Mouse (Mus musculus) neural tube, embryonic 13.5 days (tissue): ENCODE results near the gene Ntm. TPM values are rescaled to one million over a fixed set of nuclear protein-coding genes. Genes with fewer than 3 reads are reported as not detected.

Experiments
- ATAC-seq: fragments of 200-750 bp; cut with Nextera tagmentation; 2 replicates; pipeline ENCODE4 v1.8.0; 2017; ENCODE audit warnings: low read depth, mild to moderate bottlenecking, moderate TSS enrichment, moderate library complexity
- H3K27ac ChIP-seq: fragments of 300-500 bp; sonication (generic); replicated peaks from 2 replicates; pipeline ENCODE4 v1.5.1; 2015; ENCODE audit warnings: moderate library complexity, mild to moderate bottlenecking, inconsistent platforms
- H3K27me3 ChIP-seq: fragments of 300-500 bp; sonication (generic); 2 replicates; pipeline ENCODE4 v1.6.1; 2015; ENCODE audit warnings: mild to moderate bottlenecking, inconsistent platforms
- H3K36me3 ChIP-seq: fragments of 300-500 bp; sonication (generic); 2 replicates; pipeline ENCODE4 v1.6.1; 2015; ENCODE audit warnings: mild to moderate bottlenecking, inconsistent platforms
- H3K4me1 ChIP-seq: fragments of 300-500 bp; sonication (generic); replicated peaks from 2 replicates; pipeline ENCODE4 v1.6.1; 2015; ENCODE audit warnings: inconsistent platforms
- H3K4me2 ChIP-seq: fragments of 300-500 bp; sonication (generic); 2 replicates; pipeline ENCODE4 v1.6.1; 2015; ENCODE audit warnings: inconsistent platforms, mild to moderate bottlenecking, moderate library complexity
- H3K4me3 ChIP-seq: fragments of 300-500 bp; sonication (generic); 2 replicates; pipeline ENCODE4 v1.5.1; 2015; ENCODE audit warnings: mild to moderate bottlenecking, inconsistent platforms
- H3K9ac ChIP-seq: fragments of 300-500 bp; sonication (generic); 2 replicates; pipeline ENCODE4 v1.6.1; 2015; ENCODE audit warnings: moderate library complexity, mild to moderate bottlenecking, inconsistent platforms
- H3K9me3 ChIP-seq: fragments of 300-500 bp; sonication (generic); 2 replicates; pipeline ENCODE4 v1.6.1; 2016; ENCODE audit warnings: inconsistent platforms
- WGBS: fragments of 180-500 bp; shearing (Covaris S2); methylation state at CpG from one replicate; pipeline ENCODE4 v1.1.7; 2015; 5-methylcytosine and 5-hydroxymethylcytosine counted together
- polyA plus RNA-seq: library from polyadenylated mRNA; unstranded; fragments of >200 nt; fragmentation: Nextera tagmentation; extraction: Ambion mirVana; gene quantifications from 2 replicates; pipeline ENCODE4 v1.2.1, GENCODE M21; 2015

Gene Ntm
- polyA plus RNA-seq, 1 experiment from 2014 or later, result 150 TPM

- Histone ChIP-seq H3K27me3 (no peaks in the 10 kb centered on the region), H3K36me3 (no peaks in the 10 kb centered on the region), H3K9me3 (no peaks in the 10 kb centered on the region), H3K4me1 (no peaks in the 10 kb centered on the region), H3K4me3 (no peak overlapping the region), H3K9ac (no peak overlapping the region), H3K4me2 (no peak overlapping the region), H3K27ac (no peak overlapping the region)
- 58% methylated on average over 3 of the region's 3 CpGs for WGBS
- no peak for ATAC-seq
Observed at GRCm38 (mm10) chr9:29106771-29107170, 856.2 kb downstream of the Ntm start.

DNA sequence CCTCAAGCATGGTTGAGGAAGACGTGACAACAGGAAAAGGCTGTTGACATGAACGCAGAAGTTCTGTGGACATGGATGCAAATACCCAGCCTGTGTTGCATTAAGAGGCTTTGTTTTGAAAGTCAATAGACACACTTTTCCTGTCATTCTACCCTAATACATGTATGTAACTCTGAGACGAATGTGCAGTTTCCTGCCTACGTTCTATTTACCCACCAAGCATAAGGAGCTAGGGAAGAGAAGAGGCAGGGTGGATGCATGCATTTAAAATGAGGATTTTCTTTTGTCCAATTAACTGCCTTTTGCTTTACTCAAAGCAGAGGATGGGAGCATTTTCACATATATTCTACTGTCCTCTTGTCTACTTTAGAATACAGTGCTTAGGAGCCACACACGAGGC lies 858.5 kb downstream of the Ntm start:
- Histone ChIP-seq H3K36me3 (no peaks in the 10 kb centered on the region), H3K9ac (no peak overlapping the region), H3K9me3 (no peaks in the 10 kb centered on the region), H3K4me1 (no peaks in the 10 kb centered on the region), H3K27me3 (no peaks in the 10 kb centered on the region), H3K27ac (no peak overlapping the region), H3K4me2 (no peak overlapping the region), H3K4me3 (no peak overlapping the region)
- 87% methylated on average over 5 of the region's 5 CpGs for WGBS
- ATAC-seq, result no peak

DNA sequence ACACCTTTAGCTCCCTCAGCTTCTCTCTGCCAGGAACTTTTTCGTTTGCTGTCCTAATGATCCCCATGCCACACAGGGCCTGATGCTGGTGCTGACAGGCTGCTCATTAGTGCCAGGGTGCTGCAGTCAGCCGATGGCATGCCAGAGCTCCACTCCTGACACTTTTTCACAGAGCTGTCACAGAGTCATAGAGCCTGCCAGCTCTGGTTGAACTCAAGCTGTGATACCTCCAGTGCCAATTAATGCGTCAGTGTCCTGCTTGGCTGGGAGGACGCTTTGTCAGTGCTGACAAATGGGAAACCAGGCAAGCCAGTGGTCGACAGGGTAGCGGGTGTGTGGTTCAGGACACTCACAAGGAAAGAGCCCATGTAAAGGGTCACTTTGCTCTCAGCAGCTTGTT lies 858.9 kb downstream of the Ntm start:
- no peaks in the 10 kb centered on the region for H3K9me3 ChIP-seq
- WGBS, result 55% methylated on average over 6 of the region's 6 CpGs
- no peaks in the 10 kb centered on the region for H3K4me1 ChIP-seq
- no peaks in the 10 kb centered on the region for H3K36me3 ChIP-seq
- H3K27me3 ChIP-seq, result no peaks in the 10 kb centered on the region
- no peak overlapping the region for H3K4me3 ChIP-seq
- H3K4me2 ChIP-seq, result no peak overlapping the region
- no peak overlapping the region for H3K27ac ChIP-seq
- no peak overlapping the region for H3K9ac ChIP-seq
- no peak for ATAC-seq

DNA sequence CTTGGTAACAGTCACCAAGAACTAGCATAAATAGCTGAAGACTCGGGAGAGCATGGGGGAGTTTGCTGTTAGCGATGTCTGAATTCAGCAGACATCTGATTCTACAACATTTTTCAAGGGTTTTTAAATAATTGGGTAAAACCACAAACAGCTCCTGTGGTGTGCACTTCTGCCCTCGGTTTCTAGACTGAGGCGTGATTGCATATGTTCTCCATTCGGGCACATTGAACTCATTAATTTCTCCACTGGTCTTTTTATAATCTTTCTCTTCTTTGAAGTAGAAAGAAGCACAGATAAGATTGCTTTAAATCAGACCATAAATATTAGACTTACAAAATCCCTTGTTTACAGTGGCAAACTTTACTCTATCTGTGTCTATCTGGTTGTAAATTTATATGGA lies 862.3 kb downstream of the Ntm start:
- no peaks in the 10 kb centered on the region for H3K4me1 ChIP-seq
- no peak for ATAC-seq
- H3K27ac ChIP-seq, result no peak overlapping the region
- no peak overlapping the region for H3K9ac ChIP-seq
- H3K36me3 ChIP-seq, result no peaks in the 10 kb centered on the region
- 79% methylated on average over 5 of the region's 5 CpGs for WGBS
- H3K4me3 ChIP-seq, result no peak overlapping the region
- no peak overlapping the region for H3K4me2 ChIP-seq
- H3K27me3 ChIP-seq, result no peaks in the 10 kb centered on the region
- H3K9me3 ChIP-seq, result no peaks in the 10 kb centered on the region

- H3K4me1 ChIP-seq, result peaks cover 9% of the 10 kb centered on the region; the same call in 1 of the 2 replicates
- no peak overlapping the region for H3K4me2 ChIP-seq
- no peak overlapping the region for H3K9ac ChIP-seq
- no peak overlapping the region for H3K27ac ChIP-seq
- ATAC-seq, result no peak
- no peak overlapping the region for H3K4me3 ChIP-seq
- no peaks in the 10 kb centered on the region for H3K9me3 ChIP-seq
- H3K27me3 ChIP-seq, result no peaks in the 10 kb centered on the region
- H3K36me3 ChIP-seq, result no peaks in the 10 kb centered on the region
Observed at GRCm38 (mm10) chr9:29092443-29092842, 870.5 kb downstream of the Ntm start.

GRCm38 (mm10) chr9:29088657-29089056 lies 874.3 kb downstream of the Ntm start:
- ATAC-seq, result no peak

DNA sequence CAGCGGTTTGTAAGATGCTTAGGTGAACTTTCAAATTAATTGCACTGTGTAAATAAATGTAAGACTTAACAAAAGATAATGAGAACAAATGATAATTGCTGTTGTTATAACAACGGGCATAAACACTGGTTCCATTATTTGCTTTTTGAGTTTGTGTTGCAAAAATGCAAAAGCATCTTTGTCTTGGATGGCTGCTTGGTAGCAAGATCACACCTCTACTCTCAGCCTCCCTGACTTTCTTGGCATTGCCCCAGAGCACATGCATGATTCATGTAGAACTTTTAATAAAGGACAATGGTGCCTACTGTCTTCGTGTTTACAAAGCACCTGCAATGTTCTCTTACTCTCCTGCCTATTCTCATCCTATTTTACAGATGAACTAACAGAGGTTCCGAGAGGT lies 875.3 kb downstream of the Ntm start:
- H3K4me2 ChIP-seq, result no peak overlapping the region
- H3K36me3 ChIP-seq, result no peaks in the 10 kb centered on the region
- no peak overlapping the region for H3K27ac ChIP-seq
- H3K9me3 ChIP-seq, result no peaks in the 10 kb centered on the region
- no peak for ATAC-seq
- H3K4me3 ChIP-seq, result no peak overlapping the region
- H3K27me3 ChIP-seq, result no peaks in the 10 kb centered on the region
- H3K9ac ChIP-seq, result no peak overlapping the region
- H3K4me1 ChIP-seq, result peaks cover 11% of the 10 kb centered on the region; the same call in 1 of the 2 replicates
- 46% methylated on average over 4 of the region's 4 CpGs for WGBS

More at GRCm38 (mm10) chr9:29088657-29089056, 874.3 kb downstream of the Ntm start:
- no peaks in the 10 kb centered on the region for H3K36me3 ChIP-seq
- H3K9me3 ChIP-seq, result no peaks in the 10 kb centered on the region
- no peak overlapping the region for H3K27ac ChIP-seq
- H3K27me3 ChIP-seq, result no peaks in the 10 kb centered on the region
- H3K4me3 ChIP-seq, result no peak overlapping the region
- H3K4me2 ChIP-seq, result no peak overlapping the region
- H3K9ac ChIP-seq, result no peak overlapping the region
- WGBS, result 57% methylated on average over 5 of the region's 5 CpGs
- peaks cover 11% of the 10 kb centered on the region; the same call in 1 of the 2 replicates for H3K4me1 ChIP-seq

DNA sequence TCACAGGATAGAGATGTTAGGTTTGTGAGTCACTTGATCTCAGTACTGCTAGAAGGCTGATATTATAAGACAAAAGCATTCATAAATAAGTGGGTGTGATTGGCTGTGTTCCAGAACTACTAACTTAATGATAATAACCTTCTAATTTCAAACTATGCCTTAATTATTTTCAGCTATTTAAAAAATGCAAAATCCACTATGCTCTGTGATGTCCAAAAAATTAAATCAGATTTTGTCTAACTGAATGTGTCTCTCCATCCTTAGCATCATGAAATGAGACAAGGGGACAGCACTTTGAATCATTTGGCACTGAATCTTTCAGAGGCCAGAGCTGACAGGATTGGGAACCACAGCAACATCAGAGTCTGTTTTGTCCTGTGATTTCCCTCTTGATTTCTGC lies 875.8 kb downstream of the Ntm start:
- no peak overlapping the region for H3K27ac ChIP-seq
- H3K36me3 ChIP-seq, result no peaks in the 10 kb centered on the region
- H3K9ac ChIP-seq, result no peak overlapping the region
- ATAC-seq, result no peak
- H3K27me3 ChIP-seq, result no peaks in the 10 kb centered on the region
- no peaks in the 10 kb centered on the region for H3K9me3 ChIP-seq
- H3K4me3 ChIP-seq, result no peak overlapping the region
- H3K4me1 ChIP-seq, result peaks cover 11% of the 10 kb centered on the region; the same call in 1 of the 2 replicates
- H3K4me2 ChIP-seq, result no peak overlapping the region

- WGBS, result 66% methylated on average over 5 of the region's 5 CpGs
- peaks cover 28% of the 10 kb centered on the region for H3K4me1 ChIP-seq
- H3K36me3 ChIP-seq, result no peaks in the 10 kb centered on the region
- peak; percentile 62 for ATAC-seq
- H3K9me3 ChIP-seq, result no peaks in the 10 kb centered on the region
- no peak overlapping the region for H3K4me2 ChIP-seq
- H3K9ac ChIP-seq, result no peak overlapping the region
- H3K27ac ChIP-seq, result peak overlapping the region; percentile 33; the same call in 1 of the 2 replicates
- no peak overlapping the region for H3K4me3 ChIP-seq
- no peaks in the 10 kb centered on the region for H3K27me3 ChIP-seq
Observed at GRCm38 (mm10) chr9:29075924-29076577, 886.9 kb downstream of the Ntm start.

DNA sequence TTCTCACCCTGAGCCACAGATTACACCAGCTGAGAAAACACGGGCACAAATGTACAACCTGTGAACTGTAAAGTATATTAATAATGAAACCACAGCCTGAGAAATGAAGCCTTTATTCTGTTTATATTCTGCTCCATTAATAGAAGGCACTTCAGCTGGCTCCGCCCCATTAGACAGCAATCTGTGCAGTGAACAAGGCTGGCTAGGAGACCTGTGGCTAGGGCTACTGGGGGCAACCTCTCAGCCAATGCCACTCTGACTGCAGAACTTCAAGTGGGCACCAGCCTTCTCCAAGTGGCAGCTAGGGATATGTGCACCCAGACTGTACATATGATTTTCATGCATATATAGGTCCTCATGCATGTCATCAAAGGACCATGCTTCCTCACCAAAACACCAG lies 887.7 kb downstream of the Ntm start:
- peak; percentile 62; the same call in 1 of the 2 replicates for ATAC-seq
- H3K9ac ChIP-seq, result no peak overlapping the region
- H3K27me3 ChIP-seq, result no peaks in the 10 kb centered on the region
- WGBS, result 63% methylated on average over 2 of the region's 2 CpGs
- no peak overlapping the region for H3K4me3 ChIP-seq
- no peak overlapping the region for H3K4me2 ChIP-seq
- peaks cover 29% of the 10 kb centered on the region for H3K4me1 ChIP-seq
- H3K27ac ChIP-seq, result peak overlapping the region; percentile 1; the same call in 1 of the 2 replicates
- H3K9me3 ChIP-seq, result no peaks in the 10 kb centered on the region
- H3K36me3 ChIP-seq, result no peaks in the 10 kb centered on the region

GRCm38 (mm10) chr9:29074494-29074893 lies 888.4 kb downstream of the Ntm start:
- no peaks in the 10 kb centered on the region for H3K36me3 ChIP-seq
- ATAC-seq, result no peak
- H3K9ac ChIP-seq, result no peak overlapping the region
- no peak overlapping the region for H3K4me2 ChIP-seq
- H3K27me3 ChIP-seq, result no peaks in the 10 kb centered on the region
- no peak overlapping the region for H3K4me3 ChIP-seq
- 0 out of 2 replicates have a peak overlapping the region, but pooled peaks have one; percentile 1 for H3K27ac ChIP-seq
- H3K4me1 ChIP-seq, result peaks cover 29% of the 10 kb centered on the region
- 79% methylated on average over 2 of the region's 2 CpGs for WGBS
- H3K9me3 ChIP-seq, result no peaks in the 10 kb centered on the region

GRCm38 (mm10) chr9:29071997-29072396 lies 890.9 kb downstream of the Ntm start:
- Histone ChIP-seq H3K36me3 (no peaks in the 10 kb centered on the region), H3K4me2 (no peak overlapping the region), H3K27ac (no peak overlapping the region), H3K4me3 (no peak overlapping the region), H3K9me3 (no peaks in the 10 kb centered on the region), H3K9ac (no peak overlapping the region), H3K4me1 (peaks cover 29% of the 10 kb centered on the region), H3K27me3 (no peaks in the 10 kb centered on the region)
- ATAC-seq, result no peak
- WGBS, result 92% methylated on average over 1 of the region's 1 CpGs

DNA sequence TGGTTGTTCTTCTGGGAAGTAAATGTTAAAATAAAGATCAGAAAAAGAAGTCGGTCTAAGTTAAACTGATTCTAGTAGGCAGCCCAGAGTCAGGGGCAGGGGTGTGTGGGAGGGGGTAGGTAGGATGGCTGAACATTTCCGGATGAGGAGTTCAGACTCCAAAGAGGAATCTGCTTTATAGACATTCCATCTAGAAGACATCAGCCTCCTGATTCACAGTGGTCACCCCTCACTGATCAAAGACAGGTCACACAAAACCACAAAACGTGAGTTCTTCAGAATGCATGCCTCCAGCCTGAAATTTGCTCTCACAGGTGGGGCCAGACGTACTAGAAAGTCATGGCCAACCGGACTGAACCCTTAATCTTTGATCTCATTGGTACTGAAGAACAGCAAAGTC lies 895.4 kb downstream of the Ntm start:
- no peak overlapping the region for H3K9ac ChIP-seq
- peaks cover 9% of the 10 kb centered on the region; the same call in 1 of the 2 replicates for H3K4me1 ChIP-seq
- 83% methylated on average over 5 of the region's 5 CpGs for WGBS

More for the DNA sequence above, 895.4 kb downstream of the Ntm start:
- H3K4me3 ChIP-seq, result no peak overlapping the region
- no peak for ATAC-seq
- H3K4me2 ChIP-seq, result no peak overlapping the region
- H3K9me3 ChIP-seq, result no peaks in the 10 kb centered on the region
- H3K27ac ChIP-seq, result no peak overlapping the region
- H3K27me3 ChIP-seq, result no peaks in the 10 kb centered on the region
- H3K36me3 ChIP-seq, result no peaks in the 10 kb centered on the region
